Mouse (Mus musculus) Patski (cell line): ENCODE data around the gene Rasgef1c. TPM values are rescaled to one million over a fixed set of nuclear protein-coding genes. Genes with fewer than 3 reads are reported as not detected.

Source experiments
- ATAC-seq: fragments of 100-300 bp; one replicate; pipeline ENCODE4 v1.8.0; 2021
- CTCF ChIA-PET: fragments of 350-600 bp; sonication (Branson Sonifier 250); formaldehyde crosslinking; loops from one replicate; lab custom pipeline; 2022; ENCODE audit warnings: inconsistent platforms; lab: Charles Lee
- POLR2A ChIA-PET: fragments of 350-600 bp; sonication (Branson Sonifier 250); formaldehyde crosslinking; loops from one replicate; lab custom pipeline; 2022; ENCODE audit warnings: antibody characterized with exemption, inconsistent platforms; lab: Charles Lee
- DNase-seq: peaks from one replicate; pipeline ENCODE4 v3.0.0-alpha.2; 2011; ENCODE audit warnings: low read depth, low spot score
- H3K27me3 ChIP-seq: fragments of 371-371 bp; one replicate; pipeline ENCODE4 v1.5.1; 2021
- CTCF ChIP-seq: fragments of 100-300 bp; IDR thresholded peaks from one replicate; pipeline ENCODE4 v1.5.1; 2021
- in situ Hi-C: fragments of 300-500 bp; cut with MboI; formaldehyde crosslinking; loops from 3 replicates; pipeline ENCODE4 v1.11.1; 2018; ENCODE audit warnings: low pct_unique_long_range_greater_than_20kb, mixed read lengths
- polyA plus RNA-seq: library from polyadenylated mRNA; unstranded; gene quantifications from one replicate; pipeline ENCODE4 v1.2.3, GENCODE M21; 2021

Gene Rasgef1c
- polyA plus RNA-seq, 1 experiment from 2014 or later = 0.77 TPM

- H3K27me3 ChIP-seq = peaks cover 2% of the 10 kb centered on the region
- no peak for DNase-seq
- CTCF ChIA-PET = interaction anchor here (1.3 to 1.7 kb wide), 2 partner anchors 15 to 37 kb away, joined by 5 read pairs; no protein-coding TSS in a partner anchor
- in situ Hi-C loops = no loop called here
- no peak for TF ChIP-seq CTCF
- ATAC-seq = no peak
- POLR2A ChIA-PET = no interaction called here
Measured at GRCm38 (mm10) chr11:49919304-49919703, 17.7 kb downstream of the Rasgef1c start.

- no peak for TF ChIP-seq CTCF
- peaks cover 2% of the 10 kb centered on the region for H3K27me3 ChIP-seq
- ChIA-PET CTCF (interaction anchor here (1.0 to 1.1 kb wide), 2 partner anchors 19 to 38 kb away, joined by 3 to 5 read pairs; no protein-coding TSS in a partner anchor), POLR2A (no interaction called here)
- DNase-seq (no peak), ATAC-seq (no peak)
- in situ Hi-C loops = no loop called here
Measured at GRCm38 (mm10) chr11:49923539-49923938, 21.9 kb downstream of the Rasgef1c start.

DNA sequence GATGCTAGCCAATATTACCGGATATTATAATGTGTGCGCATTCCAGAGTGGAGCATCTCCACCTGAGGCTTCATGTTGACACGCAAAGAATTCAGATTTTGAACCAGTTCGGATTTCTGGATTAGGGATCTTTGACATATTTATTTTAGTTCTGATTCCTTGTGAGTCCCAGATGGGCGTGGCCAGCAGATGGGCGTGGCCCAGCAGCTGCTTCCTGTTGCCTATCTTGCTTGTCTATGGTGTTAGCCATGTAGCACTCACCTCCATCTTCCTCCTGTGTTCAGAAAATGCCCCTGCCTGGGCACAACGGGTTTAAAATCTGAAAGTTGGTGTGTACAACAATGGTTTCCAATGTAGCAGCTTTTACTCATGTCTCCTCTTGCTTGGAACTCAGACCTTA, 24.5 kb downstream of the Rasgef1c start:
- CTCF ChIA-PET = interaction anchor here (0.9 kb wide), 1 partner anchor 22 kb away, joined by 3 read pairs; no protein-coding TSS in a partner anchor
- in situ Hi-C loops = no loop called here
- no peak for ATAC-seq

DNA sequence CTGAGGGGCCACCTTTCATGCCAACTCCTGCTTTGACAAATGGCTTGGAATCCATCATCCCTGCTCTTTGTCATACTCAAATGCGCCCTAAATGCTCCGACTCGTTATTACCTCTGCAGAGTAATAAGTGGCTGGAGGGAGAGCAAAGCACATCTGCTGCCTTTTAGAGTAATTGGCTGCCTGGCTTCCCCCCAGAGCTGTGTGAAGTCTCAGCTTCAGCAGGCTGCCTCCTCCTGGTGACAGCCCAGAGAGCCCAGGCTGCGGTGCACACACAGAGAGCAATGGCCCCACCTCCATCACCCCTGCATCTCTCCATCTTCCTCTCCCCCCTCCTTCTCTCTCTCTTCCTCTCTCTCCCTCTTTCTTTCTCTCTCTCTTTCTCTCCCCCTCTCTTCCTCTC, 25.5 kb downstream of the Rasgef1c start:
- DNase-seq (no peak), ATAC-seq (no peak)
- in situ Hi-C loops = no loop called here
- TF ChIP-seq CTCF = no peak
- no peaks in the 10 kb centered on the region for H3K27me3 ChIP-seq
- ChIA-PET POLR2A (no interaction called here), CTCF (interaction anchor here (0.8 to 1.9 kb wide), 4 partner anchors 23 to 34 kb away, joined by 3 to 5 read pairs (median 4); no protein-coding TSS in a partner anchor)

More for the DNA sequence above, 24.5 kb downstream of the Rasgef1c start:
- POLR2A ChIA-PET = no interaction called here
- no peak for DNase-seq
- peaks cover 2% of the 10 kb centered on the region for H3K27me3 ChIP-seq
- no peak for TF ChIP-seq CTCF

GRCm38 (mm10) chr11:49927670-49928069, 26.0 kb downstream of the Rasgef1c start:
- CTCF ChIA-PET = interaction anchor here (0.7 to 1.9 kb wide), 5 partner anchors 23 to 34 kb away, joined by 3 to 5 read pairs (median 3); no protein-coding TSS in a partner anchor
- in situ Hi-C loops = no loop called here
- TF ChIP-seq CTCF = no peak
- POLR2A ChIA-PET = no interaction called here
- no peaks in the 10 kb centered on the region for H3K27me3 ChIP-seq
- ATAC-seq = no peak
- DNase-seq = no peak

- no peaks in the 10 kb centered on the region for H3K27me3 ChIP-seq
- DNase-seq (no peak), ATAC-seq (no peak)
- no peak for TF ChIP-seq CTCF
- CTCF ChIA-PET = interaction anchor here (1.2 to 1.8 kb wide), 3 partner anchors 25 to 199 kb away, joined by 3 to 10 read pairs (median 4); no protein-coding TSS in a partner anchor
- in situ Hi-C loops = no loop called here
- POLR2A ChIA-PET = interaction anchor here (0.6 kb wide), 1 partner anchor 16 kb away, joined by 5 read pairs; no protein-coding TSS in a partner anchor
Measured at GRCm38 (mm10) chr11:49931037-49931625, 29.5 kb downstream of the Rasgef1c start.

DNA sequence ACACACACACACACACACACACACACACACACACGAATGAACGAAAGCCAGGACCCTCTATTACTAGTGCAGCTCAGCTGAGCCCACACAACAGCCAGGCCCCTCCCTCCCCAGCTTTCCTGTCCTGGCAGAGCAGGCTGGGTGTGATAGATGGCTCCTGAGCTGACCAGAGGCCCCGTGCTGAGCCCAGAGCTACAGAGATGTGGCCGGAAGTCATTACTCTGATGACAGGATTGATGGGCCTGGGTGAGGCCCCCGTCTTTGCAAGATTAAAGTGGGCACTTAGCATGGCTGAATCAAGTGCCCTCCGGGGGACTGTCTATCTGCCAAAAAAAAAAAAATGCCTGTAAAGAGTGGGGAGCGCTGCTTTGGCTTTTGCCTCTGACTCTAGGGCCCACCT, 30.2 kb downstream of the Rasgef1c start:
- CTCF ChIA-PET = interaction anchor here (1.2 kb wide), 2 partner anchors 28 to 199 kb away, joined by 3 to 4 read pairs; no protein-coding TSS in a partner anchor
- POLR2A ChIA-PET = interaction anchor here (0.6 kb wide), 1 partner anchor 15 kb away, joined by 5 read pairs; no protein-coding TSS in a partner anchor
- ATAC-seq (peak; percentile 74), DNase-seq (peak; percentile 63)
- in situ Hi-C loops = no loop called here
- no peak for TF ChIP-seq CTCF
- H3K27me3 ChIP-seq = no peaks in the 10 kb centered on the region

GRCm38 (mm10) chr11:49933811-49934210, 32.2 kb downstream of the Rasgef1c start:
- H3K27me3 ChIP-seq = no peaks in the 10 kb centered on the region
- no peak for TF ChIP-seq CTCF
- CTCF ChIA-PET = interaction anchor here (0.7 to 2.7 kb wide), 3 partner anchors 21 to 422 kb away, joined by 3 to 24 read pairs (median 4); no protein-coding TSS in a partner anchor
- POLR2A ChIA-PET = interaction anchor here (1.4 kb wide), 1 partner anchor 9 kb away, joined by 3 read pairs; no protein-coding TSS in a partner anchor
- DNase-seq (no peak), ATAC-seq (peak; percentile 4)
- in situ Hi-C loops = no loop called here

DNA sequence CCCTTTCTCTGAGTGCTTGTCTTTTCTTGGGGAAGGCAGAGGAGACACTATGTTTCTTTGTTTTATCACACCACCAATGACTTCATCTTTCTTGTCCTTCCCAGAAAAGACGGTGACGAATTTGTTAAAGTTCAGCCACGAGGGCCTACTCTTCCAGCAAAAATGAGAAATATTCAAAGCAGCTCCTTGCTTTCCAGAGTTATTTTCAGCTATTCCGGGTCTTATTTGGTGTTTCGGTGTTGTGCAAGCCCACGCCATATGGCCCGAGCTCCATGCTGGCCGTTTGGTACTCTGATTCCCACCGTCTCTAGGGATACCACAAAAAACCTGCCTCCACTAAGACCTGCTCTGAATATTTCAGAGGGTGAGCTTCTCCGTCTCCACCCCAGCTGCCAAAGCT, 32.7 kb downstream of the Rasgef1c start:
- ChIA-PET POLR2A (interaction anchor here (1.4 kb wide), 1 partner anchor 9 kb away, joined by 3 read pairs; no protein-coding TSS in a partner anchor), CTCF (interaction anchor here (1.1 to 2.8 kb wide), 3 partner anchors 11 to 27 kb away, joined by 4 to 24 read pairs (median 12); no protein-coding TSS in a partner anchor)
- ATAC-seq (peak; percentile 60), DNase-seq (peak; percentile 56)
- no peaks in the 10 kb centered on the region for H3K27me3 ChIP-seq
- no peak for TF ChIP-seq CTCF
- in situ Hi-C loops = no loop called here

GRCm38 (mm10) chr11:49936458-49936857, 34.8 kb downstream of the Rasgef1c start:
- no peak for DNase-seq
- no peak for TF ChIP-seq CTCF
- POLR2A ChIA-PET = interaction anchor here (0.6 to 1.3 kb wide), 2 partner anchors 16 to 101 kb away, joined by 3 read pairs; no protein-coding TSS in a partner anchor
- in situ Hi-C loops = no loop called here
- no peak for ATAC-seq
- CTCF ChIA-PET = interaction anchor here (1.2 to 2.8 kb wide), 2 partner anchors 9 to 15 kb away, joined by 3 to 12 read pairs; no protein-coding TSS in a partner anchor
- H3K27me3 ChIP-seq = no peaks in the 10 kb centered on the region
